Mouse (Mus musculus) G1E-ER4 (cell line): ENCODE measurements around the gene 1810043G02Rik. TPM values are rescaled to one million over a fixed set of nuclear protein-coding genes. Genes with fewer than 3 reads are reported as not detected.

Source experiments
- GATA1 ChIP-seq: IDR thresholded peaks from one replicate; pipeline ENCODE4 v1.8.0; 2012; ENCODE audit warnings: low read length, inconsistent platforms
- polyA plus RNA-seq: library from polyadenylated mRNA; stranded (reverse); fragments of >175 nt; gene quantifications from 2 replicates; pipeline ENCODE4 v1.2.3, GENCODE M21; 2012

1810043G02Rik gene
- polyA plus RNA-seq, 1 experiment = 27.6 TPM

DNA sequence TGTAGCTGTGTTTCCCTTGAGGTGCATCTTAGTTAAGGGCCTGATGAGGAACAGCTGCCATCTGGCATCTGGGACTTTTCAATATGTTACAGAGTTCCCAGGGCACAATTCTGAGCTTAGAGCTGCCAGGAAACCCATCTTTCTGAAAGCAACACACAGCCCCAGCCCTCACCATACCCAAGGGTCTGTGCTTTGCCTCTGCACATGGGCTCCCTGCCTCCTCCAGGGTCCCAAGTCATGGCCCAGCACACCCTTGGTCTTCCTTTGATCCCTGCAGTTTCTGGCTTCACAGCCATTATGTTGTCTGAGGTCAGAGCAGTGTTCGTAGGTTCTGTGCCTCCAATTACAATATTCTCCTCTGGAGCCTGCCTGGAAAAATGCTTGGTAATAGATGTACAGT lies 50.8 kb downstream of the 1810043G02Rik start:
- no peak for TF ChIP-seq GATA1

DNA sequence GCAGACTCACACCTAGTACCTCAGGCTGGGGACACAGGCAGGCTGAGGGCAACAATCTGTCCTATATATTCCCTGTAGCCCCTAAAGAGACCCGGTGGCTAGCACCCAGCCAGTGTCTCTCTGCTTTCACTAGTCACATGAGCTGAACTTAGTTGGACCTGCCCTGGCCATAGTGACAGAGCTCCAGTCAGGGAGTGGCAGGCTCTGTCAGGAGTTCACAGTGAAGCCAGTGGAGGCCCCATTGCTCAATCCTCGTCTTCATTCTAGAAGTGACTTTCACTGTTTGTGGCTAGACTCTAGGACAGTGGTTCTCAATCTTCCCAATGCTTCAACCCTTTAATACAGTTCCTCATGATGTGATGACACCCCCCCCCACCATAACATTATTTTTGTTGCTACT lies 53.7 kb downstream of the 1810043G02Rik start:
- TF ChIP-seq GATA1 = no peak

Other genes starting within 250 kb of the 1810043G02Rik start
- gene Gm18596, start 235.9 kb upstream of the 1810043G02Rik start, polyA plus RNA-seq = not detected in 2 replicates
- not detected in 2 replicates for gene Gm9736, start 227.2 kb upstream of the 1810043G02Rik start, polyA plus RNA-seq
- not detected in 2 replicates for gene Gm3233, start 218.8 kb upstream of the 1810043G02Rik start, polyA plus RNA-seq
- not detected in 2 replicates for gene Gm3238, start 207.2 kb upstream of the 1810043G02Rik start, polyA plus RNA-seq
- not detected in 2 replicates for gene Gm7138, start 201.6 kb upstream of the 1810043G02Rik start, polyA plus RNA-seq
- not detected in 2 replicates for gene Gm3250, start 196.0 kb upstream of the 1810043G02Rik start, polyA plus RNA-seq
- not detected in 2 replicates for gene Gm7137, start 190.3 kb upstream of the 1810043G02Rik start, polyA plus RNA-seq
- not detected in 2 replicates for gene Gm9639, start 183.4 kb upstream of the 1810043G02Rik start, polyA plus RNA-seq
- gene Gm19668, start 179.4 kb upstream of the 1810043G02Rik start, polyA plus RNA-seq = not detected in 2 replicates
- not detected in 2 replicates for gene Gm9507, start 166.7 kb upstream of the 1810043G02Rik start, polyA plus RNA-seq
- gene Gm2696, start 163.8 kb upstream of the 1810043G02Rik start, polyA plus RNA-seq = not detected in 2 replicates
- gene Krtap10-4, start 151.4 kb upstream of the 1810043G02Rik start, polyA plus RNA-seq = not detected in 2 replicates
- gene Krtap10-10, start 142.6 kb upstream of the 1810043G02Rik start, polyA plus RNA-seq = not detected in 2 replicates
- gene Gm36176, start 131.7 kb upstream of the 1810043G02Rik start, polyA plus RNA-seq = not detected in 2 replicates
- not detected in 2 replicates for gene Gm10318, start 125.7 kb upstream of the 1810043G02Rik start, polyA plus RNA-seq
- not detected in 2 replicates for gene Gm3285, start 116.5 kb upstream of the 1810043G02Rik start, polyA plus RNA-seq
- not detected in 2 replicates for gene Lrrc3, start 76.0 kb upstream of the 1810043G02Rik start, polyA plus RNA-seq
- gene Trpm2, start 8.0 kb upstream of the 1810043G02Rik start, polyA plus RNA-seq = not detected in 2 replicates
- gene Pfkl, start 31.6 kb downstream of the 1810043G02Rik start, polyA plus RNA-seq = 111 and 128 TPM in 2 replicates
- not detected in 2 replicates for gene Dnmt3l, start 63.4 kb downstream of the 1810043G02Rik start, polyA plus RNA-seq
- gene Aire, start 65.1 kb downstream of the 1810043G02Rik start, polyA plus RNA-seq = 0.09 TPM in 1 of 2 replicates, not detected in the other
- gene Icosl, start 90.8 kb downstream of the 1810043G02Rik start, polyA plus RNA-seq = not detected in 2 replicates
- gene D10Jhu81e, start 191.3 kb downstream of the 1810043G02Rik start, polyA plus RNA-seq = 88.0 and 106 TPM in 2 replicates
- 19.6 and 23.1 TPM in 2 replicates for gene Pwp2, start 206.6 kb downstream of the 1810043G02Rik start, polyA plus RNA-seq